Mouse (Mus musculus): ENCODE results near the gene Arpc5l. TPM values are rescaled to one million over a fixed set of nuclear protein-coding genes. Genes with fewer than 3 reads are reported as not detected.
A peak's percentile ranks its signal among the peaks of the same experiment; 100 is the strongest.
"Not testable (repeated sequence)": the region's sequence is repeated elsewhere in the genome, so short reads cannot be mapped to it uniquely, and the experiment has no call there.

Arpc5l gene
- total RNA-seq, 2 experiments from 2014 or later = 88.5 to 92.8 TPM

GRCm38 (mm10) chr2:39004372-39004771 lies 776 bp upstream of the Arpc5l start:
- no peak for DNase-seq (ENCODE audit: low spot score in 2 of 2)
- peak overlapping the region; percentile 93 for H3K27ac ChIP-seq
- TF ChIP-seq CTCF (conservative IDR thresholded peaks at IDR 0.05) = no peak
- H3K4me3 ChIP-seq = peak overlapping the region; percentile 81

GRCm38 (mm10) chr2:39005574-39006079 lies 479 bp downstream of the Arpc5l start, which contains the start of gene Rpl35:
TSS of gene Rpl35 (minus strand) at chr2:39005624.
- H3K4me3 ChIP-seq = peak within 1 kb of the TSS; percentile 81
- DNase-seq (ENCODE audit: low spot score in 2 of 2) = no peak

GRCm38 (mm10) chr2:39006149-39006730 lies 1.1 kb downstream of the Arpc5l start:
- DNase-seq (ENCODE audit: low spot score in 2 of 2) = no peak
- Histone ChIP-seq H3K27ac (no peak overlapping the region), H3K4me3 (no peak overlapping the region; the same call in 1 of the 2 replicates)
- TF ChIP-seq CTCF (conservative IDR thresholded peaks at IDR 0.05) = no peak

More at GRCm38 (mm10) chr2:39005574-39006079, 479 bp downstream of the Arpc5l start, which contains the start of gene Rpl35:
- peak within 1 kb of the TSS; percentile 93 for H3K27ac ChIP-seq
- TF ChIP-seq CTCF (conservative IDR thresholded peaks at IDR 0.05) = peak; percentile 56

GRCm38 (mm10) chr2:39007865-39008264 lies 2.7 kb downstream of the Arpc5l start:
- Histone ChIP-seq H3K27ac (peak overlapping the region; percentile 96), H3K4me3 (peak overlapping the region; percentile 90)
- peak; percentile 93 to 96 for DNase-seq (ENCODE audit: low spot score in 2 of 2)
- TF ChIP-seq CTCF (conservative IDR thresholded peaks at IDR 0.05) = peak; percentile 30

- no peak for TF ChIP-seq CTCF (conservative IDR thresholded peaks at IDR 0.05)
- Histone ChIP-seq H3K4me3 (peak overlapping the region; percentile 90), H3K27ac (peak overlapping the region; percentile 96)
- no peak for DNase-seq (ENCODE audit: low spot score in 2 of 2)
Measured at GRCm38 (mm10) chr2:39008350-39008851, 3.3 kb downstream of the Arpc5l start.

- TF ChIP-seq CTCF (conservative IDR thresholded peaks at IDR 0.05) = no peak
- DNase-seq (ENCODE audit: low spot score in 2 of 2) = no peak
- Histone ChIP-seq H3K4me3 (peak overlapping the region; percentile 90), H3K27ac (peak overlapping the region; percentile 96)
Measured at GRCm38 (mm10) chr2:39008954-39009365, 3.8 kb downstream of the Arpc5l start.

GRCm38 (mm10) chr2:39010144-39010543 lies 5.0 kb downstream of the Arpc5l start:
- not testable (repeated sequence) for DNase-seq (ENCODE audit: low spot score in 2 of 2); H3K4me3 ChIP-seq
- H3K27ac ChIP-seq = 0 out of 2 replicates have a peak overlapping the region, but pooled peaks have one; percentile 36

- no peak for DNase-seq (ENCODE audit: low spot score in 2 of 2)
- H3K27ac ChIP-seq = peak overlapping the region; percentile 36; the same call in 1 of the 2 replicates
- no peak overlapping the region for H3K4me3 ChIP-seq
- no peak for TF ChIP-seq CTCF (conservative IDR thresholded peaks at IDR 0.05)
Measured at GRCm38 (mm10) chr2:39011264-39011663, 6.1 kb downstream of the Arpc5l start.

GRCm38 (mm10) chr2:39011971-39012370 lies 6.8 kb downstream of the Arpc5l start:
- TF ChIP-seq CTCF (conservative IDR thresholded peaks at IDR 0.05) = no peak
- DNase-seq (ENCODE audit: low spot score in 2 of 2) = no peak
- Histone ChIP-seq H3K4me3 (no peak overlapping the region), H3K27ac (peak overlapping the region; percentile 36)

GRCm38 (mm10) chr2:39012768-39013279 lies 7.7 kb downstream of the Arpc5l start:
- no peak for TF ChIP-seq CTCF (conservative IDR thresholded peaks at IDR 0.05)
- Histone ChIP-seq H3K27ac (peak overlapping the region; percentile 43; the same call in 1 of the 2 replicates), H3K4me3 (no peak overlapping the region)
- no peak for DNase-seq (ENCODE audit: low spot score in 2 of 2)

- no peak overlapping the region for H3K27ac ChIP-seq
- no peak for DNase-seq (ENCODE audit: low spot score in 2 of 2)
- no peak overlapping the region for H3K4me3 ChIP-seq
- TF ChIP-seq CTCF (conservative IDR thresholded peaks at IDR 0.05) = no peak
Measured at GRCm38 (mm10) chr2:39016581-39016980, 11.4 kb downstream of the Arpc5l start.

GRCm38 (mm10) chr2:39020004-39020403 lies 14.9 kb downstream of the Arpc5l start:
- H3K4me3 ChIP-seq = no peak overlapping the region
- TF ChIP-seq CTCF (conservative IDR thresholded peaks at IDR 0.05) = no peak
- no peak for DNase-seq (ENCODE audit: low spot score in 2 of 2)
- H3K27ac ChIP-seq = no peak overlapping the region

GRCm38 (mm10) chr2:39031611-39032010 lies 26.5 kb downstream of the Arpc5l start:
- H3K4me3 ChIP-seq = no peak overlapping the region
- DNase-seq (ENCODE audit: low spot score in 2 of 2) = peak; percentile 46
- peak overlapping the region; percentile 52; the same call in 1 of the 2 replicates for H3K27ac ChIP-seq
- TF ChIP-seq CTCF (conservative IDR thresholded peaks at IDR 0.05) = no peak

Measured in layer of hippocampus, adult 2 months (tissue).